Mouse (Mus musculus): ENCODE results near the gene Cdh22. TPM values are rescaled to one million over a fixed set of nuclear protein-coding genes. Genes with fewer than 3 reads are reported as not detected.

The Cdh22 gene
- polyA plus RNA-seq, 1 experiment from 2014 or later: 0.91 TPM

Other genes starting within 250 kb of the Cdh22 start
- 98.9 TPM in 2 replicates for gene Ncoa5, start 200.0 kb downstream of the Cdh22 start, polyA plus RNA-seq (2016; fragmentation: Nextera tagmentation; extraction: Ambion mirVana)
- 5.0 and 6.2 TPM in 2 replicates for gene Cd40, start 179.2 kb downstream of the Cdh22 start, polyA plus RNA-seq (2016; fragmentation: Nextera tagmentation; extraction: Ambion mirVana)
- gene 1700025C18Rik, start 144.1 kb downstream of the Cdh22 start, polyA plus RNA-seq (2016; fragmentation: Nextera tagmentation; extraction: Ambion mirVana): not detected in 2 replicates
- 59.2 and 64.6 TPM in 2 replicates for gene Slc35c2, start 53.0 kb upstream of the Cdh22 start, polyA plus RNA-seq (2016; fragmentation: Nextera tagmentation; extraction: Ambion mirVana)
- gene Elmo2, start 91.6 kb upstream of the Cdh22 start, polyA plus RNA-seq (2016; fragmentation: Nextera tagmentation; extraction: Ambion mirVana): 91.0 and 93.5 TPM in 2 replicates
- 3.0 and 3.2 TPM in 2 replicates for gene Zfp663, start 133.9 kb upstream of the Cdh22 start, polyA plus RNA-seq (2016; fragmentation: Nextera tagmentation; extraction: Ambion mirVana)
- 20.8 and 21.6 TPM in 2 replicates for gene Zfp334, start 153.4 kb upstream of the Cdh22 start, polyA plus RNA-seq (2016; fragmentation: Nextera tagmentation; extraction: Ambion mirVana)
- 0.06 and 0.18 TPM in 2 replicates for gene Ocstamp, start 165.6 kb upstream of the Cdh22 start, polyA plus RNA-seq (2016; fragmentation: Nextera tagmentation; extraction: Ambion mirVana)
- gene Slc13a3, start 238.4 kb upstream of the Cdh22 start, polyA plus RNA-seq (2016; fragmentation: Nextera tagmentation; extraction: Ambion mirVana): 0.40 and 0.44 TPM in 2 replicates

Data from embryonic facial prominence, embryonic 10.5 days (tissue).